Mouse (Mus musculus) neural tube, embryonic 12.5 days (tissue): ENCODE results near the gene Itm2a. TPM values are rescaled to one million over a fixed set of nuclear protein-coding genes. Genes with fewer than 3 reads are reported as not detected.
A peak's percentile ranks its signal among the peaks of the same experiment; 100 is the strongest.

Experiments used
- ATAC-seq: fragments of 200-750 bp; cut with Nextera tagmentation; 2 replicates; pipeline ENCODE4 v1.8.0; 2017; ENCODE audit warnings: low read depth, mild to moderate bottlenecking, moderate TSS enrichment, moderate library complexity; ENCODE audit not compliant: low FRiP score
- H3K27ac ChIP-seq: fragments of 300-500 bp; sonication (generic); 2 replicates; pipeline ENCODE4 v1.5.1; 2016
- H3K27me3 ChIP-seq: fragments of 300-500 bp; sonication (generic); replicated peaks from 2 replicates; pipeline ENCODE4 v1.6.1; 2016; ENCODE audit warnings: mild to moderate bottlenecking
- H3K36me3 ChIP-seq: fragments of 300-500 bp; sonication (generic); 2 replicates; pipeline ENCODE4 v1.6.1; 2016; ENCODE audit warnings: mild to moderate bottlenecking
- H3K4me1 ChIP-seq: fragments of 300-500 bp; sonication (generic); 2 replicates; pipeline ENCODE4 v1.6.1; 2016
- H3K4me2 ChIP-seq: fragments of 300-500 bp; sonication (generic); replicated peaks from 2 replicates; pipeline ENCODE4 v1.6.1; 2016; ENCODE audit warnings: mild to moderate bottlenecking
- H3K4me3 ChIP-seq: fragments of 300-500 bp; sonication (generic); 2 replicates; pipeline ENCODE4 v1.5.1; 2016
- H3K9ac ChIP-seq: fragments of 300-500 bp; sonication (generic); 2 replicates; pipeline ENCODE4 v1.6.1; 2016; ENCODE audit warnings: mild to moderate bottlenecking
- H3K9me3 ChIP-seq: fragments of 300-500 bp; sonication (generic); 2 replicates; pipeline ENCODE4 v1.6.1; 2016; ENCODE audit warnings: mild to moderate bottlenecking
- WGBS: fragments of 180-500 bp; shearing (Covaris S2); methylation state at CpG from one replicate; pipeline ENCODE4 v1.1.7; 2016; 5-methylcytosine and 5-hydroxymethylcytosine counted together
- polyA plus RNA-seq: library from polyadenylated mRNA; unstranded; fragments of >200 nt; fragmentation: Nextera tagmentation; extraction: Ambion mirVana; gene quantifications from 2 replicates; pipeline ENCODE4 v1.2.1, GENCODE M21; 2016

The Itm2a gene
- 187 and 196 TPM in 2 replicates for polyA plus RNA-seq

- Histone ChIP-seq H3K36me3 (no peaks in the 10 kb centered on the region), H3K27me3 (no peaks in the 10 kb centered on the region), H3K9ac (peak within 1 kb of the TSS; percentile 35), H3K4me1 (no peaks in the 10 kb centered on the region), H3K4me3 (peak within 1 kb of the TSS; percentile 43), H3K9me3 (no peaks in the 10 kb centered on the region), H3K27ac (no peak within 1 kb of the TSS), H3K4me2 (peak within 1 kb of the TSS; percentile 66)
- 7% methylated on average over 30 of the region's 30 CpGs for WGBS
- ATAC-seq: peak; percentile 91
Observed at GRCm38 (mm10) chrX:107402915-107403912, at the start of gene Itm2a. TSS of gene Itm2a (minus strand) at chrX:107403376.

DNA sequence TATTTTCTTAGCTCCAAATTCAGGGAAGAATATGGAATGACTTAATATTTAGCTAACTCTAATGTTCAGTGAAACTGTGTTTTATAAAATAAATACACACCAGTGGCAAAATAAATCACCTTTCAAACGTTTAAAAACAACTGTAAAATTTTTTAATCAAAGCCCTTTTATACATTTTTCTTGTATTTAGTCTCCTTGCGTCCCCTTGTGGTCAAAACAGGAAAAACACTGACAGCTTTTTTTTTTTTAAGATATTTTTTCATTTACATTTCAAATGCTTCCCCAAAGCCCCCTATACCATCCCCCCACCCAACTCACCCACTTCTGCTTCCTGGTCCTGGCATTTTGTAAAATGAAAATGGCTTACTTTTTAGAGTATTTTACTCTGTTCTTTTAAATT lies 32.7 kb upstream of the Itm2a start:
- H3K9me3 ChIP-seq: no peaks in the 10 kb centered on the region
- 4% methylated on average over 2 of the region's 2 CpGs for WGBS
- no peak overlapping the region for H3K4me3 ChIP-seq
- no peak for ATAC-seq
- H3K4me1 ChIP-seq: no peaks in the 10 kb centered on the region
- H3K27me3 ChIP-seq: no peaks in the 10 kb centered on the region
- no peak overlapping the region for H3K9ac ChIP-seq
- no peaks in the 10 kb centered on the region for H3K36me3 ChIP-seq
- no peak overlapping the region for H3K4me2 ChIP-seq
- H3K27ac ChIP-seq: no peak overlapping the region

DNA sequence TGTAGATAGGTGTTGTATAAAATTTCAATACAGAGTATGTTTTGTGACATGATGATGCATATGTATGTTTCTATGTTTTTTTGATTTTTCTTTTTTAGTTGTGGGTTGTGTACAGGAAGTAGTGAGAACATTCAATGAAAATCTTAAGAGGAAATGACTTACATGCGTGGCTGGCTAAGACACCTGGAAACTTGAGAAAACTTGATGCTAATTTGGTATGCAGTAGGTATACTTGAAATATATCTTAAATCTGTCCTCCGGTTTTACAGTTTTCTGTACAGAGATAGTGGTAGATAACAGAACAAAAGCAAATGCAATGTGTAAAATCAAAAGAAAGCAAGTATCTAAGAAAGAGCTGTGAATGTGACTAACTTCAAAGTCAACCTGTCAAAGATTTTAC lies 18.1 kb upstream of the Itm2a start:
- Histone ChIP-seq H3K4me2 (no peak overlapping the region), H3K4me3 (no peak overlapping the region), H3K36me3 (no peaks in the 10 kb centered on the region), H3K27me3 (0 out of 2 replicates have a peak, but pooled peaks cover 2% of the 10 kb centered on the region), H3K27ac (no peak overlapping the region), H3K9ac (no peak overlapping the region), H3K9me3 (no peaks in the 10 kb centered on the region), H3K4me1 (no peaks in the 10 kb centered on the region)
- ATAC-seq: no peak
- WGBS: 84% methylated on average over 2 of the region's 2 CpGs

DNA sequence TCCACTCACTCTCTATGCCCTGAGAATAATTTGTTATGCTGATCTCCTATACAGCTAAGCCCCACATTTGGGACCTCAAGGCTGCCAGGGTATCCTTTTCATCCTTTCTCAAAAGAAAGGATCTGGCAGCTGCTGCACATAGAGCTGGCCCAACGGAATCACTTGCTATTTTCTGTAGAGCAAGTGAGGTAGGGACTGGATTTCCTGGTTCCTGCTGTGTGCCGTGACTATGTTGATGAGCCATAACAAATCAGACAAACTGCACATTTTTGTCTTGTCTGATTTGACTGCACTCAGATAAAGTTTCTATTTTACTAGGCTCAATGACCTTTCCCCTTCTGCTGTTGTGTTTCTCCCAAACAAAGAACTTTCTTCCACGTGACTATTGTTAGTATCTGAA lies 14.2 kb upstream of the Itm2a start:
- ATAC-seq: peak; percentile 53; the same call in 1 of the 2 replicates
- H3K4me2 ChIP-seq: no peak overlapping the region
- H3K27me3 ChIP-seq: 0 out of 2 replicates have a peak, but pooled peaks cover 2% of the 10 kb centered on the region
- no peak overlapping the region for H3K27ac ChIP-seq
- H3K4me1 ChIP-seq: no peaks in the 10 kb centered on the region
- no peak overlapping the region for H3K4me3 ChIP-seq
- no peaks in the 10 kb centered on the region for H3K9me3 ChIP-seq
- 19% methylated on average over 3 of the region's 3 CpGs for WGBS
- no peaks in the 10 kb centered on the region for H3K36me3 ChIP-seq
- no peak overlapping the region for H3K9ac ChIP-seq

DNA sequence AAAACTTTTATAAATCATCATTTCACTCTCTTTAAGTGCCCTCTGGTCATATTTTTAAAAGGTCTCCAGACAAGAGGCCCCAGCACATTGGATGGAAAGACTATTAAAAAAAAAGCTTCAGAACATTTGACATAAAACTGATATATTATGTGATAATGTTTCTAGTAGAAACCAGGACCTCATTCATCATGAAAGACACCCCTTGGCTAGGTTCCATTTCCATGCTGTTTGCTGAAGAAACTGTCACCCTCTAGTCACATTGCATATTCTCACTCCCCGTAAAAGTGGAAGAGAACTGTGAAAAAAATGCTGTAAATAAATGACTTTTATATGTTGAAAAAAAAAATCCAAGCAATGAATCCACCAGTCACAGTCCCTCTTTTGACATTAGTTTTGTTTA lies 12.8 kb upstream of the Itm2a start:
- Histone ChIP-seq H3K27ac (no peak overlapping the region), H3K9ac (no peak overlapping the region), H3K36me3 (no peaks in the 10 kb centered on the region), H3K9me3 (no peaks in the 10 kb centered on the region), H3K4me1 (no peaks in the 10 kb centered on the region), H3K4me3 (no peak overlapping the region), H3K27me3 (0 out of 2 replicates have a peak, but pooled peaks cover 2% of the 10 kb centered on the region), H3K4me2 (no peak overlapping the region)
- WGBS: 45% methylated on average over 1 of the region's 1 CpGs
- no peak for ATAC-seq

DNA sequence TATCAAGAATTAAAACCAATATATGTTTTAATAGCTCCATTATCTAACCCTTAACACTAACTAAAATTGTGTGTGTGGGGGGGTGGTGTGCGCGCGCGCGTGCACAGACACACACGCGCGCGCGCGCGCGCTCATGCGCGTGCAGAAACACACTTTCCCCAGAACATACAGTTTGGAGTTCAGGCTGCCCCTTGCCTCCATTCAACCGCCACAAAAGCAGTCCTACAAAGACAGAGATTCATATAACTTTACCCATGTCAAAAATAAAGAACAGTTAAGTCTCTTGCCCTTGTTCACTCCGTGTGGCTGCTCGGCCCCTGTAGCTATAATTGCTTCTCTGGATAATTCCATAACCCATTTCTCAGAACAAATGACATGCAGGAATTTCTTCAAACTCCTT lies 695 bp downstream of the Itm2a start:
- Histone ChIP-seq H3K27me3 (no peaks in the 10 kb centered on the region), H3K4me1 (no peaks in the 10 kb centered on the region), H3K9ac (peak overlapping the region; percentile 35), H3K36me3 (no peaks in the 10 kb centered on the region), H3K4me2 (peak overlapping the region; percentile 66), H3K4me3 (peak overlapping the region; percentile 43), H3K27ac (no peak overlapping the region), H3K9me3 (no peaks in the 10 kb centered on the region)
- WGBS: 26% methylated on average over 18 of the region's 18 CpGs
- peak; percentile 49; the same call in 1 of the 2 replicates for ATAC-seq

DNA sequence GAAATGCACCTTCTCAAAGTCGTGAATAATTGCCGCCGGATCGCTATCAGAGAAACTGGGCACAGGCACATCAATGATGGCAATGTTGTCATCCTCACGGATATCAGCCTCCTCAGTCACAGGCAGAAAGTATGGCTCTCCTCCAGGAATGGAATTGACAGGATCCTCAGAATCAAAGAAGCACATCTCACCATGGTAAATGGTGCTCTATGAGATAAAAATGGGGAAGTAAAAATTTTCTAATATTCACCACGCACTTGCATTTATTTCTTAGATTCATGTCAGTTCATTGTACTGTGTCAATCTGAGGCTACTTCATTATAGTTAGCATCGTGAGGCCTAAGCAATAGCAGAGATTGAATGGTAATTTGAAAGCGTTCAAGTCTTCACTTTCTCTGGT lies 4.1 kb downstream of the Itm2a start:
- Histone ChIP-seq H3K9me3 (no peaks in the 10 kb centered on the region), H3K9ac (no peak overlapping the region), H3K27ac (no peak overlapping the region), H3K4me3 (no peak overlapping the region), H3K4me1 (no peaks in the 10 kb centered on the region), H3K36me3 (no peaks in the 10 kb centered on the region), H3K27me3 (no peaks in the 10 kb centered on the region), H3K4me2 (no peak overlapping the region)
- WGBS: 89% methylated on average over 8 of the region's 8 CpGs
- ATAC-seq: no peak

- H3K4me3 ChIP-seq: no peak overlapping the region
- 69% methylated on average over 3 of the region's 3 CpGs for WGBS
- no peak for ATAC-seq
- no peak overlapping the region for H3K4me2 ChIP-seq
- H3K27me3 ChIP-seq: no peaks in the 10 kb centered on the region
- H3K36me3 ChIP-seq: no peaks in the 10 kb centered on the region
- no peak overlapping the region for H3K27ac ChIP-seq
- H3K9ac ChIP-seq: no peak overlapping the region
- H3K4me1 ChIP-seq: no peaks in the 10 kb centered on the region
- no peaks in the 10 kb centered on the region for H3K9me3 ChIP-seq
Observed at GRCm38 (mm10) chrX:107393256-107393655, 9.9 kb downstream of the Itm2a start.

DNA sequence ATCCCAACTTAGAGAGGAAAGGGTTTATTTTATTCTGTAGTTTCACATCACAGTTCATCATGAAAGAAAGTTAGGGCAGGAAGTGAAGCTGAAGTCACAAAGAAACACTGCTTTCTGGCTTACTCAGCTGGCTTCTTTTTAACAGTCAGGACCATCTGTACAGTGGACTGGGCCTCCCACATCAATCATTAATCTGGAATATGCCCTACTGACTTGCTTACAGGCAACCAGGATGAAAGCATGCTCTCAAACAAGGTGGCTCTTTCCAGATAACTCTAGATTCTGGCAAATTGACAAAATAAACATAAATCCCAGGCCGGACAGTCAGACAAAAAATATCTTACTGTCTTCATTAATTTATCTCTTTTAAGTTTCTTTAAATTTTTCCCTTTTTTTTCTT lies 27.8 kb downstream of the Itm2a start:
- WGBS: 85% methylated on average over 1 of the region's 1 CpGs
- Histone ChIP-seq H3K9ac (no peak overlapping the region), H3K36me3 (no peaks in the 10 kb centered on the region), H3K4me2 (no peak overlapping the region), H3K4me3 (no peak overlapping the region), H3K27ac (no peak overlapping the region), H3K9me3 (no peaks in the 10 kb centered on the region), H3K27me3 (no peaks in the 10 kb centered on the region), H3K4me1 (no peaks in the 10 kb centered on the region)
- no peak for ATAC-seq

Other genes with a start within 250 kb of the Itm2a start
- gene Gpr174, start 147.5 kb downstream of the Itm2a start, polyA plus RNA-seq: 0.04 TPM in 1 of 2 replicates, not detected in the other